Mouse (Mus musculus): ENCODE data around the gene Vmn2r19. TPM values are rescaled to one million over a fixed set of nuclear protein-coding genes. Genes with fewer than 3 reads are reported as not detected.

The Vmn2r19 gene
- not detected for polyA plus RNA-seq (2017; shearing (Covaris generic))

GRCm38 (mm10) chr6:123308033-123308432 lies at the start of gene Vmn2r19:
Vmn2r19 (plus strand) TSS chr6:123308333.

GRCm38 (mm10) chr6:123261555-123262161 lies 46.5 kb upstream of the Vmn2r19 start, which contains the start of gene Clec4d:
Clec4d (plus strand) TSS chr6:123262111.

DNA sequence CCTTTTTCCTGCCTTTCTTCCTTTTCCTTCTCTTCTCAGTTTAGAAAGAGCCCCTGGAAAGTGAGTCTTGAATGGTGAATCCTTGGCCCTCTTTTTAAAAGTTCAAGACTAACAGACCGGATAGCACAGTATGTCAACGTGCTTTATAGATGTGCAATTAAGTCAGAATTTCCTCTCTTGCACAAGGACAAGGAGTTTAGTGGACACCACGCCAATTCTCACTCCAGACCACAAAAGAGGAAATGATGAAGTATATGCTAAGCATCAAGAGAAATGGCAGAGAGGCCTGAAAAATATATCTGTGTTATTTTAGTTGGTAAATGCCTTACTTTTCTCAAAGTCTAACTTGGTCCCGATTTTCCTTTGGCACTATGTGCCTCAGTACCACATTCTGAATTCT lies 18.4 kb upstream of the Vmn2r19 start, which contains the start of gene Clec4e:
Gene Clec4e, minus strand, starts transcription at position 118 of the 400 bp plus-strand sequence.

Other genes with a start within 250 kb of the Vmn2r19 start
- gene Clec4a2, start 201.9 kb upstream of the Vmn2r19 start, polyA plus RNA-seq (2017; shearing (Covaris generic)) = 0.32 TPM
- gene Clec4b2, start 135.4 kb upstream of the Vmn2r19 start, polyA plus RNA-seq (2017; shearing (Covaris generic)) = not detected
- 3.3 TPM for gene Clec4n, start 78.5 kb upstream of the Vmn2r19 start, polyA plus RNA-seq (2017; shearing (Covaris generic))
- gene Clec4d, start 46.2 kb upstream of the Vmn2r19 start, polyA plus RNA-seq (2017; shearing (Covaris generic)) = not detected
- not detected for gene Clec4e, start 18.5 kb upstream of the Vmn2r19 start, polyA plus RNA-seq (2017; shearing (Covaris generic))
- 0.04 TPM for gene Vmn2r20, start 109.8 kb downstream of the Vmn2r19 start, polyA plus RNA-seq (2017; shearing (Covaris generic))
- not detected for gene Vmn2r21, start 225.1 kb downstream of the Vmn2r19 start, polyA plus RNA-seq (2017; shearing (Covaris generic))

Measured in CD4-positive, CD25-positive, alpha-beta regulatory T cell (primary cell).